Mouse (Mus musculus) frontal cortex, adult (tissue): ENCODE measurements around the gene Vps9d1.
"Not testable (repeated sequence)": the region's sequence is repeated elsewhere in the genome, so short reads cannot be mapped to it uniquely, and the experiment has no call there.

Experiments
- ATAC-seq: cut with Nextera tagmentation; 2 replicates; pipeline ENCODE4 v1.9.2; 2017; ENCODE audit warnings: mild to moderate bottlenecking, moderate library complexity, mixed read lengths; ENCODE audit not compliant: low TSS enrichment

Gene Vps9d1

DNA sequence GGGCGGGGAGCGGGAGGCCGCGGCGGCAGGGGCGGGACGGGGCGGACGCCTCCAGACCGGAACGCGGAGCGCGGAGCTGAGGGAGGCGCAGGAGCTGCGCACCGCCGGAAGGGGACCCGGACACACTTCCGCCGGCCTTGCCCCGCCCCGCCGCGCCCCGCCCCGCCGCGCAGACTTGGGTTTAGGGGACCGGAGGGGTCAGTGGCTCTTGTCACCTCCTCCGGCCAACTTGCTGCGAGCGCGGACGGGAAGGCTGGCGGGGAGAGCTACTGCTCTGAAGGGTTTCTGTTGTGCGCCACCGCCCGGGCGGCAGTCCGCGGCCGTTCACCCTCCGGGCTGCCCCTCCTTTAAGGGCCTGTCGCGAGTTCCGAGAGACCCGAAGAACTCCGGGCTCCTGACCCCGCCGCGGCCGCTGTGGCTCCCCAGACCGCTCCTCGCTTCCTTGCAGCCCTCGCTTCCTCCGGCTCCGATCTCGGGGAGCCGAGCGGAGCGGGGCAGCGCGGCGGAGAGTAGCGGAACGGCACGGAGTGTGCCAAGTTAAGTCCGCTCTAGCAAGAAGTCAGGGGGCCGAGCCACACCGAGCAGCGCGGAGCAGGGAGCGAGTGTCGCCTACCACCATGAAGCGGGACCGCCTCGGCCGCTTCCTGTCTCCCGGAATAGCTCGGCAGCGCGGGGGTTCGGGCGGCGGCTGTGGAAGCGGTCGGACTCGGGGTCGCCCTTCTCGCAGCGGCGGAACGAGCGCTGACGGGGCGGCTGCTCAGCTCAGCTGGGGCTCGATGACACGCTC lies at the start of gene Vps9d1, which contains the start of gene Zfp276:
Gene Vps9d1 (minus strand): TSS at position 250 of the 787 bp plus-strand sequence.
Gene Zfp276 (plus strand): TSS at position 97 of the 787 bp plus-strand sequence.
- peak; percentile 66 for ATAC-seq

DNA sequence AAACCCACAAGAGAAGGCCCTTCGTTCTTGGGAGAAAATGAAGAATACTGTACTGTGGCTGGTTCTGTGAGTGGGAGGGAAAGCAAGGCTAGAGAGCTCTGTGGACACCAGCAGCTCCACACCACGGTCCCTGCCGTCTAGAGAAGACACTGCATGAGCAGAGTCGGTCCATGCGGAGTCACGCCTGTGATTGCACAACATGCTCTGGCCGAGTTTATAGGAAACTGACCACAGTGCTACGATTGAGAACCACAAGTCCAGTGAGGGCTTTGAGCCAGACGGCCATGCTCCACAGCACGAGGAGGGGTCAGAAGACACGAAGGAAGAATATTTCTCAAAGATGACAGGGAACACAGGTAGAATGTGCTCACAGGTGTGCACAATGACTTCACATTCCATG lies 44.2 kb upstream of the Vps9d1 start:
- no peak for ATAC-seq

DNA sequence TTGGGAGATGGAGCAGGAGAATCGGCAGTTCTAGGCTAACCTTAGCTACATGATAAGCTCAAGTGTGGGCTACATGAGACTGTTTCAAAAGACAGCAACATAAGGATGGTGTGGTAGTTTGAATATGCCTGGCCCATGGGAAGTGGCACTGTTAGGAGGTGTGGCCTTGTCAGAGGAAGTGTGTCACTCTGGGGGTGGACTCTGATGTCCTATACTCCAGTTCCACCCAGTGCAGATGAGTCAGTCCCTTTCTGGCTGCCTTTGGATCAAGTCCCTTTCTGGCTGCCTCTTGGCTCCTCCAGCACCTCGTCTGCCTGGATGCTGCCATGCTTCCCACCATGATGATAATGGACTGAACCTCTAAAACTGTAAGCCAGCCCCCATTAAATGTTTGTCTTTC lies 38.6 kb upstream of the Vps9d1 start:
- no peak for ATAC-seq

DNA sequence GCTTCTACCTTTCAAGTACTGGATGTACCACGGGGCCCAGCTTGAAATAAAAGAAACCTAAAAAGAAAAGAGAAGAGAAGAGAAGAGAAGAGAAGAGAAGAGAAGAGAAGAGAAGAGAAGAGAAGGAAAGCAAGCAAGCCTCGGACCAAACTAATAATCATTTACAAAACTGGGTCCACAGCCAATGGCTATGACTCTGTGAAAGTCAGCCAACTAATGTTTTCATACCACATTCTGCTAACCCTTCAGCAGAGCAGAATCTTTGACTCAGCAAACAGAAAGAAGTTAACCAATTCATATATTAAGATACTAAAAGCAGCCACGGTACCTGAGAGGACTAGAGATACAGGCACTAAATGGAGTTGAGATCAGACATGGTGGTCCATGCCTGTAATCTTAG lies 38.1 kb upstream of the Vps9d1 start:
- no peak for ATAC-seq

DNA sequence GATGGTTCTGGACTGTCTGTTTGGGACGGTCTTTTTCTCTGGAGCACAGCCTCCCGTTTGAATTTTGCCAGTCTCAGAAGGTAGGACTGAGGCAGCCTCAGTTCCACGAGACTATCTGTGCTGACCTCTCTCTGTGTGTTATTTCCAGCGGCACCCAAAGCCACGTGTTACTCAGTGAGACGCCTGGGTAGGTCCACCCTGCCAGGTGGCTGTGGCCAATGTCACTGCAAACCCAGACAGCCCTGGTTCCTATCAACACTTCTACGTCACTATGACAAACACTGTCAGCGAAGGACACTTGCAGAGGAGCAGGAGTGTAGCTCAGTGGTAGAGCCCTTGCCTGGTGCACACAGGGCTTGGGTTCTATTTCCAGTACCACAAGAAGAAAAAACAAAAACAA lies 37.6 kb upstream of the Vps9d1 start:
- ATAC-seq: no peak

DNA sequence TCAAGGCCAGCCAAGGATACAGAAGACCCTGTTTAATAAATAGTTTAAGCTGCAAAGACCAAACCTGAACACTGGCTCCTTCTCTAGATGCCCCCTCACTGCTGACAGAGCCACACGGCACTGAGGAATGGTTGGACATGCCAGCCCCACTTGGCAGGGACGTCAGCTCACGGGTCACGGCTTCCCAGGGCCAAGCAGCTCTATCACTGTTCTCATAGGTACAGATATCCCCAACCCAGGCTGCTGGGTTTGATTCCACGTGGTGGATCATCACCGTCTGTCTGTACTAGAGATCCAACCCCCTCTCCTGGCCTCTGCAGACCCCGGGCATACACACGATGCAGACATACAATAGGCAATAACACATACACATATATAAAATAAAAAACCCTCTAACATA lies 36.5 kb upstream of the Vps9d1 start:
- no peak for ATAC-seq

DNA sequence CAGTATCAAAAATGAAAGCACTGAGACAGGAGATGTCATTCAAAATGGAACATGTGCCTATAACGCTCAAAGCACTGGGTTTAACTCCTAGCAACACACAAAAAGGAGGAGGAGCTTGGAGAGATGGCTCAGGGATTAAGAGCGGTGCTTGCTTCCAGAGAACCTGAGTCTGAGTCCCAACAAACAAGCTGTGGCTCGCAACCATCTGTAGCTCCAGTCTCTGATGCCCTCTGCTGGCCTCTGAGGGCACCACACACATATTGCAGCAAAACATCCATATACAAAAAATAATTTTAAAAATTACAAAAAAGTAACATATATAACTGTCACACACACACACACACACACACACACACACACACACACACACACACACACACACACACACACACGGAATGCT lies 36.0 kb upstream of the Vps9d1 start:
- ATAC-seq: no peak

DNA sequence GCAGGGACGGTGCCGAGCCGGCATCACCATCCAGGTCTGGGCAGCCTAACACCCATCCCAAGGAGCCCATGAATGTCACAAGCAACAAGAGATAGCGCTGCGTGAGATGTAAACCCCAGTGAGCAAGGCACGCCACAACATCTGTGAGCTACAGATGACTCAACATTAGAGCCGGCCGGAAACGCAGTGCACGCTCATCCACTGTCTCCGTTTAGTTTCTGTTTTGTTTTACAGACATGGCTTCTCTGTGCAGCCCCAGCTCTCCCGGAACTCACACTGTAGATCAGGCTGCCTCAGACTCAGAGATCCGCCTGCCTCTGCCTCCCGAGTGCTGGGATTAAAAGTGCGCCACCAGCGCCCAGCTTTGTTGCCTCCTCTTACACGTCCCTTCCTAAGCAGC lies 33.2 kb upstream of the Vps9d1 start:
- no peak for ATAC-seq

DNA sequence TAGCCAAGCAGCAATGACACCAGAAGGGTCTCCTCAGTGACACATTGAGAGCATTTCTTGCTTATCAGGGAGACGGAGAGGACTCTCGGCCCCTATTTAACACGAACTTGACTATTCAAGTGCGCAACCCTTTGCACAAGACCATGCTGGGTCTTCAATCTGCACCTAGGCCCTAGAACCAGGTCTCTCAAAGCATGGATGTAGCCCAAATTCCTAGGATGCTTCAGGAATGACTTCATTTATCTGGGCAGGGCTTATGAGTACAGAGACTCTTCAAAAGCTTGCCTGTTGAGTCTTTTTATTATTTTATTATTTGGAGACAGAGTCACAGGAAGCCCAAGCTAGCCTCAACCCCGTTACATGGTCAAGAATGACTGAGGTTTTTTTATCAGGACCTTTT lies 30.3 kb upstream of the Vps9d1 start:
- ATAC-seq: no peak

DNA sequence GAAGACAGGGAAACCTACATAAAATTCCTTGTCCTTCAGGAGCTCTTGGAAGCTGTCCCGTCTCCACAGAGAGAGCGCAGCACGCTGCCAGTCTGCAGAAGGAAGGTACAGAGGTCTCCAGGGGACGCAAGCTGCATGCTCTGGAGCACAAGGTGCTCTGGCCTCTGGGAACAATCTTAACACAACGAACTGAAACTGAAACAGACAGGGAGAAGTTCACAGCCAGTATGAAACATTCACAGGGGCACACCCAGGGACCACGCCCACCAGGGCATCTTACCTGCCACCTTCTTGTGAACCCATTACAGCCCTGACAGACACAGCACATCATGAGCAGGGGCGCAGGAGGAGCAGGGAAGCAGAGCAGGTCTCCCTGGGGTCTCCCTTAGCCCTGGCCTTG lies 29.8 kb upstream of the Vps9d1 start:
- no peak for ATAC-seq

DNA sequence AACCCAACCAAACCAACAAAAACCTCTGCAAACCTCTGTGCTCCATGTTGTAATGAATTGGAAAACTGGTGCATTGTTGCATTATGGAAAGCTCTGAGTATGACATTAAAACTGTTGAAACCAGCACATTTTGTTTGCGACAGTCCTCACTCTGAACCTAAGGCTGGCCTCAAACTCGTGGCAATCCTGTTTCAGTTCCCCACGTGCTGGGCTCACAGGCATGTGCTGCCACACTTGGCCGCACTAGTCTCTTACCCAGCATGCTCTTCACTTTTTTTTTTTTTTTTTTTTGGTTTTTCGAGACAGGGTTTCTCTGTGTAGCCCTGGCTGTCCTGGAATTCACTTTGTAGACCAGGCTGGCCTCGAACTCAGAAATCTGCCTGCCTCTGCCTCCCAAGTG lies 28.8 kb upstream of the Vps9d1 start:
- ATAC-seq: not testable (repeated sequence)

DNA sequence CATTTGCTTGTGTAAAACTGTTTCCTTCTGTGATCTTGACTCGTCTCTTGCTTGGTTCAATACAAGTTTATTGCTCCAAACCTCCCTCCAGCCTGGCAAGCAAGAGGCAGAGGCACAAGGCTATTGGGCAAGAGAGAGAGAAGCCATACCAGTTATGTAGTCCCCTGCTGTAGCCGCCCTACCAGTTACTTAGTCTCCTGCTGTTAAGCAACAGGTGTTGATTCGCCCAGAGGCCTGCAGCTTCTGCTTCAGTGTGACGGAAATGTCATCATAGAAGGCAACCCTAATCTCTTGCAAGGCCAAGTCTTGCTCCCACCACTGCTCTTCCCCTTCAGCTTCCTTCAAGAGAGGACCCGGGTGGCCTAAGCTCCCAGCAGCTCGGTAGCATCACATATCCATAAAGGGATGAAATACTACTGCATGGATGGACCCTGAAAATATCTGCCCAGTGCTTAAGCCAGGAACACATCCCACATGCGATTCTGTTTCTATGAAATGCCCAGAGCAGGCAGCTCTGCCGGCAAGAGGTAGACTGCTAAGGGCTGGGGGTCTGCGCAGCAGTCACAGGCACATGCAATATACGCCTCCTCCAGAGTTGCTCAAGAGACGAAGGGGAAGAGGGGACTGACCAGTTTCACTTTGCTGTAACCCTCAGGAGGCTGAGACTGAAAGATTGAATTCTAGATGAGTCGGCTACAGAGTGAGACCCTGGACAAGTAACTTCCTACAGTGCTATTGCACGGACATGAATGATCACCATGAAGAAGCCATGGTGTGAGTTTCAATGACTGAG lies 26.4 kb upstream of the Vps9d1 start:
- ATAC-seq: no peak

DNA sequence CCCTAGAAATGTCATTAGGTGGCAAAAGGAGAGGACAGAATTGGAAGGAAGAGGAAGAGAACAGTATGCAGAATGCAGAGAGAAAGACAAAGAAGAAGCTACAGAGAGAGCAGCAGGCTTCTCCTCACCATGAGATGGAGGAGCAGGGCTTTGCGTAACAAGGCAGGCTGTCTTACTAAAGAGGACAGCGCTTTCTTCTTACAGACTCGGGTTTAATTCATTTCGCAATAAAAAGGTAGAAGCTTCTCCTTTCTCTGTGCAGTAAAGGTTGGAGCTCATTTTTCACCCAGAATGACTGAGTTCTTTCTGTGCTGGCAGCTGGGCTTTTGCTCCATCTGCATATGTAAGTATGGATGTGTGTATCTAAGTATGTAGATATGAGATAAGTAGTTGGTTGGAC lies 25.7 kb upstream of the Vps9d1 start:
- ATAC-seq: no peak

DNA sequence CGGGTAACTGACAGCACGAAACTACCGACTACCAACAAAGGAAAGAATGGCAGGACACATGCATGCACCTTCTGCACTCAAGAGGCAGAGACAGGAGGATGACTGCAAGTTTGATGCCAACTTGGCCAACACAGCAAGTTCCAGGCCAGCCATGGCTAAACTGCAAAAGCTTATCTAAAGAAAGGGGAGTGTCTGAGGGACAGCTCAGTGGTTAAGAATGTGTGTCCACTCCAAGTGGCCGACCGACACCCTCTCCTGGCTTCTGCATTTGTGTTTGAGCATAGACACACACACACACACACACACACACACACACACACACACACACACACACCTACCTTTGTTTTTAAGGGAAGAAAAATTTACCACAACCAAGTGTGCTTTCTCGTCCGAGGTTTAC lies 24.3 kb upstream of the Vps9d1 start:
- ATAC-seq: no peak

DNA sequence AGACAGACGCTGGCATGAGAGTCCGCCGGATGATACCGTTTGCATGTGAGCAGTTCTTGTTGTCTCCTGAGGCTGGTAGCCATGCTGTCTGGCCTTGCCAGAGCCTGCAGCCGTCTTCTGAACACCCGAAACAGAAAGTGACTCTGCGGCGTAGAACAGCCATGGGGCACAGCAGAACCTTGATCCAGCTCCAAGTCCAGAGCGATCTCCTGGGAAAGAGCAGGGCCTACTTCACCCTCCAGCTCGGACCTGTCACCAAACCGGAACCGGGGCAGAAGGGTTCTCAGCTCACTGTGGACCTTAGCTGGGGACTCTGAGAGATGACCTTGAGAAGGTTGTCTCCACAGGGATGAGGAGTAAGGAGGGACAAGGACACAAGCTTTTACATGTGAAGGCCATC lies 20.9 kb upstream of the Vps9d1 start:
- no peak for ATAC-seq

DNA sequence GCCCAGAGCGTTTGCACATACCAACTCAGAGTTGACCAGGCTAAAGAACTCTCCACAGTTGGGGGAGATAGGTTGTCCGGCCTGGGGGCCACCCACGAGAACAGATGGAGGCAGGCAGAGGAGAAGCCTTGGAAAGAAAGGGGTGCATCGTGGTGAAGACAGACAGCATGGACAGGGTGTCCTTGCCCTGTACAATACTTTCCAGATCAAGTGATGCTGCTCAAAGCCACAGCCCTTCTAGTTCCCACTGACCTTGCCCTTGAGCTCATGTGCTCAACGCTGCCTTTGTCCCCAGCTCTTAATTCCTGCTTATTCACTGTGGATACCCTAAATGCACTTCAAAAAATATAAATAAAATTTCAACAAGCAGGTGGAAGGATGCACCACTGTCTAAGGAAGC lies 20.3 kb upstream of the Vps9d1 start:
- no peak for ATAC-seq

DNA sequence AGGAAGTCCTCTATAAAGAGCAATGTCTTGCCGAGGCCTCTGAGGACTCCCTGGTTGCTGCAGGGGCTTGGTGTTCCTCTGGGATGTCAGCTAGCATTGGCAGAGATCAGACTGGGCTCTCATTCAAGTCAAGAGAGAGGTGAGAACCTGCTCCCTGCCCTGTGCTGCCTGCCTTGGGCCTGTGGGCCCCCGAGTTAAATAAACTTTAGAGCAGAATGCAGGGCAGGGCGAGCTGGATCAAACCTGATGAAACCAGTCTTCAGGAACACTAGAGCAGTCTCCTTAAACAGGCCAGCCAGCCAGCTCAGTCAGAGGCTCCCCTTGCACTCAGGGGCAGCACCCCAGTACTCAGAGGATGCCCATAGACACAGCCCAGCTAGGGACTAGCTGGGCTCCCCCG lies 17.8 kb upstream of the Vps9d1 start:
- no peak for ATAC-seq

DNA sequence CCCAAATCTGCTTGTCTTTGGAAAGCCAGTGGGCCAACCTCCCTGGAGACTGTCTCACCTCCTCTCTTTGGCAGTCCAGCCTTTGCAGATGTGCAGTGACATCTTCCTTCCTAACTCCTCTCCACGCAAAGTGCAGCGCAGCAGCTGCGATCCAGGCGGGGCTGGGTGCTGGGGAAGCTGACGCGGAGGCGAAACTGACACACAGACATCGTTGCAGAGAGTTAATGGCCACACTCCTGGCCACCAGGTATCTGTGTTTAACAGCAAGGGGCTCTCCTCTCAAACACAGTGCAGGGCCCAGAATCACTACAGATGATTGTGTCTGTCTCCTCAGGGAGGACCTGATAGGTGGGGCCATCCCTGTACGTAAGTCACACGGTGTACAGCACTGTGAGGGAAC lies 17.0 kb upstream of the Vps9d1 start:
- peak; percentile 34; the same call in 1 of the 2 replicates for ATAC-seq

DNA sequence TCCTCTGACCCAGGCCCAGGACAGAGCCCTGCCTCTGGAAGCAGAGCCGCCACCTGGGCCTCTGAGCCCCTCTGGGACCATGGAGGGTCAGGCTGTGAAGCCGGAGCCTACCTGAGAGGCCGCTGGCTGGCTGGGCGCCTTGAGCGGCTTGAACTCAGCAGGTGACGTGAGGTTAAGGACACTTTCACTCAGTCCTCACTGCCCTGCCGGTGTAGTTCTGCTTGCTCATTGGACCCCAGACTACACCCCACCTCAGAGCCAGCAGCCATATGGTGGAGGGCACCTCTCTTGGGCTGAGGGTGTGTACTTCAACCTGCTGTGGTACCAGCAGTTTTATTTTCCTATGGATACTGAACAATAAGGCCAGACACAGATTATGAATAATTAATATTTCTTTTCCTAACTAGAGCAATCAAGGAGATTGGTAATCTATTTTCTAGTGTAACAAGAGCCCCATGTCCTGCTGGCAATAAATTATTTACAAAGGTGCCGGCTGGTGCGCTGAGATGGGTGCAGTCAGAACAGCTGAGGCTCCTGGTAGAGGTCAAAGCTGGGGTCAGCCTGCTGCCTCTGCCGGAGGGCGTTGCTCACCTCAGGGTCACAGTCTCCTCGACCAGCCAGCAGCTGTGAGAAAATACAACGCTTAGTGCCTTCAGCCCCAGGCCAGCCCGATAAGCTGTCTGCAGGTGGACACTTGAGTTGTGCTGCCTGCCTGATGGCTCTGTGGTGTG lies 13.9 kb upstream of the Vps9d1 start:
- no peak for ATAC-seq

DNA sequence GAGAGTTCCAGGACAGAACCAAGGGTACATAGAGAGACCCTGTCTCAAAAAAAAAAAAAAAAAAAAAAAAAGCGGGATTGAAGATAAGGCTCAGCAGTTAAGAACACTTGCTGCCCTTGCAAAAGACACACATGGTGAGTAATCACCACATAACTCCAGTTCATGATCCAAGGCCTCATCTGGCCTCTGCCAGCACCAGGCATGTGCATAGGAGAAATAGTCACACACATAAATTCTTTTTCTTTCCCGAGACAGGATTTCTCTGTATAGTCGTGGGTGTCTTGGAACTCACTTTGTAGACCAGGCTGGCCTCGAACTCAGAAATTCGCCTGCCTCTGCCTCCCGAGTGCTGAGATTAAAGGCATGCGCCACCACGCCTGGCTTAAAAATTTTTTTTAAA lies 3.4 kb upstream of the Vps9d1 start:
- not testable (repeated sequence) for ATAC-seq

DNA sequence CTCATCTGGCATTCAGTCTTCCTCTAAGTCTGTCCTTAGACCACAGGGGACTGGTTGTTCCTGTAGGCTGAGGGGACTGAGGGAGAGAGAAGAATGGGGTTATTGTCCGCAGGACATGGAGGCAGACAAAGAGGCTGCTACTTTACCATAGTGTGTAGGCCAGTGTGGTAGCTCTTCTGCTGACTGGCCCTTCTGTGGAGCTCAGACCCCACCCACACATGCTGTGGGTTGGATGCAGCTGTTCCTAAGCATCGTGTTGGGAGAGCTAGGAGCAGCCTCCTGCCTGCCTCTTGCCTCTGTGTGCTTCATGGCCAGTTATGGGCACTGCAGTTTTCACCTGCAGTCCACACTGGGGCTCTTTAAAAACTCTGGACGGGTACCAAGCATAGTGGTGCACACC lies 3.0 kb upstream of the Vps9d1 start:
- peak; percentile 71 for ATAC-seq

DNA sequence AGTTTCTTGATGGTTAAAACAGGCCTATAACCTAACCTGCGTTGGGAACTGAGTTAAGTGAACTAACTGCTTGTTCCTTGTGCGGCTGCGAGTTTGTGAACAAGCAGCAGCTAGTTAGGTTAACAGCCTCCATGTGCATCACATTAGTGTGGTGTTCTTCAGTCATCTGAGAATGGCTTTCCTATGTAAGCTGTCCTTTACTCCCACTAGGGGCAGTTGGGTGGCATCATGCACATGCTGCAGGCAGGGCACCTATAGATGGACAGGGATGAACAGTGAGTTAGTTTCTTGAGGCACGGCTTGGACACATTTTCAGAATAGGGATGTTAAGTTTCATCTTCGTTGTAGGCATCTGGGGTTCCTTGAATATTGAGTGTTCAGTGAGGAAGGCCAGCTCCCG lies 1.0 kb upstream of the Vps9d1 start:
- ATAC-seq: no peak
